Mouse (Mus musculus) cerebellum, adult 9-11 months (tissue): ENCODE measurements around the gene Tmem120b.
A peak's percentile ranks its signal among the peaks of the same experiment; 100 is the strongest.

Experiments used
- DNase-seq: peaks from one replicate; pipeline ENCODE4 v3.0.0; 2022

The Tmem120b gene

GRCm38 (mm10) chr5:123129170-123129757 is 61.0 kb downstream of the Tmem120b start:
- no peak for DNase-seq

GRCm38 (mm10) chr5:123130030-123130813 is 62.0 kb downstream of the Tmem120b start:
- peak; percentile 23 for DNase-seq

- DNase-seq: peak; percentile 36
Observed at GRCm38 (mm10) chr5:123130814-123131148, 62.6 kb downstream of the Tmem120b start.

GRCm38 (mm10) chr5:123132308-123133071 is 64.3 kb downstream of the Tmem120b start, which contains the start of gene Rhof:
Rhof (minus strand) TSS chr5:123132692.
- peak; percentile 91 for DNase-seq

GRCm38 (mm10) chr5:123133083-123133783 is 65.0 kb downstream of the Tmem120b start:
- peak; percentile 88 for DNase-seq

GRCm38 (mm10) chr5:123133784-123134143 is 65.5 kb downstream of the Tmem120b start:
- DNase-seq: no peak

- DNase-seq: peak; percentile 81
Observed at GRCm38 (mm10) chr5:123134186-123134874, 66.1 kb downstream of the Tmem120b start.

GRCm38 (mm10) chr5:123134875-123135382 is 66.7 kb downstream of the Tmem120b start:
- DNase-seq: no peak

GRCm38 (mm10) chr5:123135471-123136360 is 67.5 kb downstream of the Tmem120b start:
- peak; percentile 85 for DNase-seq

GRCm38 (mm10) chr5:123136361-123137043 is 68.3 kb downstream of the Tmem120b start:
- DNase-seq: peak; percentile 84

- peak; percentile 82 for DNase-seq
Observed at GRCm38 (mm10) chr5:123137044-123137909, 69.1 kb downstream of the Tmem120b start.

- DNase-seq: no peak
Observed at GRCm38 (mm10) chr5:123137910-123138229, 69.7 kb downstream of the Tmem120b start.

GRCm38 (mm10) chr5:123138230-123138911 is 70.2 kb downstream of the Tmem120b start:
- peak; percentile 82 for DNase-seq

- peak; percentile 95 for DNase-seq
Observed at GRCm38 (mm10) chr5:123138953-123139721, 70.9 kb downstream of the Tmem120b start.

- no peak for DNase-seq
Observed at GRCm38 (mm10) chr5:123139722-123140627, 71.8 kb downstream of the Tmem120b start.

GRCm38 (mm10) chr5:123140694-123141554 is 72.7 kb downstream of the Tmem120b start:
- DNase-seq: peak; percentile 96
